Mouse (Mus musculus): Measurements from ENCODE around the gene Tnfaip2.
A peak's percentile ranks its signal among the peaks of the same experiment; 100 is the strongest.

Tnfaip2 gene

GRCm38 (mm10) chr12:111471721-111472120 lies 29.5 kb downstream of the Tnfaip2 start:
- DNase-seq (ENCODE audit: extremely low spot score, low spot score) = no peak

GRCm38 (mm10) chr12:111472886-111473285 lies 30.6 kb downstream of the Tnfaip2 start:
- DNase-seq (ENCODE audit: extremely low spot score, low spot score) = no peak

- no peak for DNase-seq (ENCODE audit: extremely low spot score, low spot score)
Measured at GRCm38 (mm10) chr12:111474384-111474783, 32.1 kb downstream of the Tnfaip2 start.

- DNase-seq (ENCODE audit: extremely low spot score, low spot score) = no peak
Measured at GRCm38 (mm10) chr12:111474893-111475643, 32.8 kb downstream of the Tnfaip2 start.

GRCm38 (mm10) chr12:111478924-111479323 lies 36.7 kb downstream of the Tnfaip2 start:
- DNase-seq (ENCODE audit: extremely low spot score, low spot score) = no peak

- no peak for DNase-seq (ENCODE audit: extremely low spot score, low spot score)
Measured at GRCm38 (mm10) chr12:111479917-111480316, 37.6 kb downstream of the Tnfaip2 start.

- DNase-seq (ENCODE audit: extremely low spot score, low spot score) = peak; percentile 58
Measured at GRCm38 (mm10) chr12:111485046-111485651, 42.9 kb downstream of the Tnfaip2 start.

- peak; percentile 78 for DNase-seq (ENCODE audit: extremely low spot score, low spot score)
Measured at GRCm38 (mm10) chr12:111485652-111486306, 43.5 kb downstream of the Tnfaip2 start, which contains the start of gene Gm266. Gene Gm266, minus strand, starts transcription at chr12:111485823.

GRCm38 (mm10) chr12:111486455-111486854 lies 44.2 kb downstream of the Tnfaip2 start:
- DNase-seq (ENCODE audit: extremely low spot score, low spot score) = no peak

- no peak for DNase-seq (ENCODE audit: extremely low spot score, low spot score)
Measured at GRCm38 (mm10) chr12:111489261-111489865, 47.1 kb downstream of the Tnfaip2 start.

GRCm38 (mm10) chr12:111494931-111495330 lies 52.7 kb downstream of the Tnfaip2 start:
- DNase-seq (ENCODE audit: extremely low spot score, low spot score) = no peak

GRCm38 (mm10) chr12:111497076-111497475 lies 54.8 kb downstream of the Tnfaip2 start:
- DNase-seq (ENCODE audit: extremely low spot score, low spot score) = no peak

- DNase-seq (ENCODE audit: extremely low spot score, low spot score) = no peak
Measured at GRCm38 (mm10) chr12:111499617-111500016, 57.3 kb downstream of the Tnfaip2 start.

GRCm38 (mm10) chr12:111500725-111501124 lies 58.5 kb downstream of the Tnfaip2 start:
- DNase-seq (ENCODE audit: extremely low spot score, low spot score) = peak; percentile 60

GRCm38 (mm10) chr12:111503063-111503567 lies 60.8 kb downstream of the Tnfaip2 start:
- no peak for DNase-seq (ENCODE audit: extremely low spot score, low spot score)

- DNase-seq (ENCODE audit: extremely low spot score, low spot score) = no peak
Measured at GRCm38 (mm10) chr12:111503571-111503970, 61.3 kb downstream of the Tnfaip2 start.

Measured in neural tube, embryonic 10.5 days (tissue).